Mouse (Mus musculus): Measurements from ENCODE around the gene Wdr5. TPM values are rescaled to one million over a fixed set of nuclear protein-coding genes. Genes with fewer than 3 reads are reported as not detected.
A peak's percentile ranks its signal among the peaks of the same experiment; 100 is the strongest.
"Not testable (repeated sequence)": the region's sequence is repeated elsewhere in the genome, so short reads cannot be mapped to it uniquely, and the experiment has no call there.

Wdr5 gene
- total RNA-seq, 1 experiment from 2014 or later = 28.3 TPM

GRCm38 (mm10) chr2:27490939-27491338 is 24.0 kb upstream of the Wdr5 start:
- ATAC-seq (replicated peaks; ENCODE audit: insufficient number of reproducible peaks, low FRiP score, low TSS enrichment, poor library complexity, severe bottlenecking) = no peak

DNA sequence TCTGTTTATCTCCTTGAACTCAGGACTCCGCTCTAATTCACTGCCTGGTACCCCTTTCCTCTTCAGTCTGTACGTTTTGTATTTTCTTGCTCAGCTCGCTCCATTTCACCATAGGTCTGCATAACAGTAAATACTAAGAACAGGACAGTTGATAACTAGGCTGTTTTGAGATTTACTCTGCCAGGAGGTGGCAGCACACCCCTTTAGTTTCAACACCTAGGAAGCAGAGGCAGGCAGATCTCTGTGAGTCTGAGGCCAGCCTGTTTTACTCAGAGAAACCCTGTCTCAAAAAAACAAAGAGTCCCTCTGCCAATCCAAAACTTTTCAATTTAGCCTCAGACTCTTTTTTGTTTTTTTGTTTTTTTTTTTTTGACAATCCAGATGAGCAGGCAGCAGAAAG is 21.0 kb upstream of the Wdr5 start:
- no peak for ATAC-seq (replicated peaks; ENCODE audit: insufficient number of reproducible peaks, low FRiP score, low TSS enrichment, poor library complexity, severe bottlenecking)

- no peak for ATAC-seq (replicated peaks; ENCODE audit: insufficient number of reproducible peaks, low FRiP score, low TSS enrichment, poor library complexity, severe bottlenecking)
Measured at GRCm38 (mm10) chr2:27496391-27497028, 18.4 kb upstream of the Wdr5 start.

GRCm38 (mm10) chr2:27504113-27504885 is 10.7 kb upstream of the Wdr5 start:
- no peak for ATAC-seq (replicated peaks; ENCODE audit: insufficient number of reproducible peaks, low FRiP score, low TSS enrichment, poor library complexity, severe bottlenecking)

GRCm38 (mm10) chr2:27505539-27505938 is 9.4 kb upstream of the Wdr5 start:
- ATAC-seq (replicated peaks; ENCODE audit: insufficient number of reproducible peaks, low FRiP score, low TSS enrichment, poor library complexity, severe bottlenecking) = no peak

DNA sequence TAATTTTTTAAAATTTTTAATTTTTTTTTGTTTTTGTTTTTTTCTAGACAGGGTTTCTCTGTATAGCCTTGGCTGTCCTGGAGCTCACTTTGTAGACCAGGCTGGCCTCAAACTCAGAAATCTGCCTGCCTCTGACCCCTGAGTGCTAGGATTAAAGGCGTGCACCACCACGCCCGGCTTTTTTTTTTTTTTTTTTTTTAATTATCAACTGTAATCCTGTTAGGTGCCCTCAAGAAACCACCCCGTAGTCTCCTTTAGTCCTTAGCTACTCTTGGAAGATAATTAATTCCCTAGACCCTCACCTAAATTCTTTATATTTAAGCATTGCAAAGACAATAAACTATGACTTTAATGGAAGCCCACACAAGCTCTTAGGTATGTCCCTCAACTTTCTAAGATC is 8.3 kb upstream of the Wdr5 start:
- ATAC-seq (replicated peaks; ENCODE audit: insufficient number of reproducible peaks, low FRiP score, low TSS enrichment, poor library complexity, severe bottlenecking) = not testable (repeated sequence)

- ATAC-seq (replicated peaks; ENCODE audit: insufficient number of reproducible peaks, low FRiP score, low TSS enrichment, poor library complexity, severe bottlenecking) = no peak
Measured at GRCm38 (mm10) chr2:27507562-27507961, 7.4 kb upstream of the Wdr5 start, which contains the start of gene Brd3. Brd3 (minus strand) TSS chr2:27507662.

- no peak for ATAC-seq (replicated peaks; ENCODE audit: insufficient number of reproducible peaks, low FRiP score, low TSS enrichment, poor library complexity, severe bottlenecking)
Measured at GRCm38 (mm10) chr2:27510706-27511105, 4.3 kb upstream of the Wdr5 start.

DNA sequence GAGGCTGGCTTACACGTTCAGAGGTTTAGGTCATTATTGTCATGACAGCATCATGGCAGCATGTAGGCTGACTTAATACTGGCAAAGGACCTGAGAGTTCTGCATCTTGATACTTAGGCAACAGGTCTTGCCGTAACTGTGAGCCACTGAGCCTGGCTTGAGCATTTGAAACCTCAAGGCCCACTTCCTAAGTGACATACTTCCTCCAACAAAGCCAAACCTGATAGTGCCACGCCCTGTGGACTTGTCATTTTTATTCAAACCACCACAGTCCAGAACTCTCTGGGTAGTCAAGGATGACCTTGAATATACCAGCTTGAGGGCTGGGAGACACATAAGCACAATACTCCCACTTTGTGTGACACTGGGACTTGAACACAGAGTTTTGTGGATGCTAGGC is 2.0 kb upstream of the Wdr5 start:
- ATAC-seq (replicated peaks; ENCODE audit: insufficient number of reproducible peaks, low FRiP score, low TSS enrichment, poor library complexity, severe bottlenecking) = peak; percentile 24; the same call in 1 of the 2 replicates

DNA sequence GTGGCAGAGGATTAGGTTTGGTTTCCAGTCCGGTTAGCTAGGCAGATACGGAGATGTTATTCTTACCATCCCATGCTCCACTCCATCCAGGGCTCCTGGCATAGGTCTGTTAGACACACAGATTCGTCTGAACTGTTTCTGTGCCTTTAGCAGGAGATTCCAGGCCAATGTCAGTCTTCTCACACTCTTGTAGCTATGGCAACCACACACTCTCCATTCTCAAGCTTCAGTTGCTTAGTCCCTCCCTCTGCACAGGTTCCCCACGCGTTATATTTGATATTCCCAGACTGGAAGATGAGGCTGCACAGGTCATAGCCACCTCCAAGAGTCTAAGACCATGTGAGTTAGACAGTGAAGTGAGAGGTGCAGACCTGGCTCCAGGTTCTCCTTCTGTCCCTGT is 1.1 kb upstream of the Wdr5 start:
- no peak for ATAC-seq (replicated peaks; ENCODE audit: insufficient number of reproducible peaks, low FRiP score, low TSS enrichment, poor library complexity, severe bottlenecking)

- no peak for ATAC-seq (replicated peaks; ENCODE audit: insufficient number of reproducible peaks, low FRiP score, low TSS enrichment, poor library complexity, severe bottlenecking)
Measured at GRCm38 (mm10) chr2:27515341-27516166, 597 bp downstream of the Wdr5 start.

- ATAC-seq (replicated peaks; ENCODE audit: insufficient number of reproducible peaks, low FRiP score, low TSS enrichment, poor library complexity, severe bottlenecking) = no peak
Measured at GRCm38 (mm10) chr2:27516289-27516688, 1.3 kb downstream of the Wdr5 start.

DNA sequence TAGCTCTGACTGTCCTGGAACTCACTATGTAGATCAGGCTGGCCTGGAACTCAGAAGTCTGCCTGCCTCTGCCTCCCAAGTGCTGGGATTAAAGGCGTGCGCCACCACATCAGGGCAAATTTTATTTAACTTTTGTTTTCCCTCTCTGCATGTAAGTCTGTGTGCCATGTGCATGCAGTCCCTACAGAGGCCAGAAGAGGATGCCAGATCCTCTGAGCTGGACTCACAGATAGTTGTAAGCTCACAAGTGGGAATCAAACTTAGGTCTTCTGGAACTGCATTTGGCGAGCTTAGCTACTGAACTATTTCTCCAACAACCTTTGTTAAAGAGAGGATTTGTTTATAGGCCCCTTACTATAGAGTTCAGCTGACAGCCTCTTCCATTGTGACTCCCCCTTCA is 3.3 kb downstream of the Wdr5 start:
- no peak for ATAC-seq (replicated peaks; ENCODE audit: insufficient number of reproducible peaks, low FRiP score, low TSS enrichment, poor library complexity, severe bottlenecking)

- ATAC-seq (replicated peaks; ENCODE audit: insufficient number of reproducible peaks, low FRiP score, low TSS enrichment, poor library complexity, severe bottlenecking) = not testable (repeated sequence)
Measured at GRCm38 (mm10) chr2:27538455-27539330, 23.7 kb downstream of the Wdr5 start.

DNA sequence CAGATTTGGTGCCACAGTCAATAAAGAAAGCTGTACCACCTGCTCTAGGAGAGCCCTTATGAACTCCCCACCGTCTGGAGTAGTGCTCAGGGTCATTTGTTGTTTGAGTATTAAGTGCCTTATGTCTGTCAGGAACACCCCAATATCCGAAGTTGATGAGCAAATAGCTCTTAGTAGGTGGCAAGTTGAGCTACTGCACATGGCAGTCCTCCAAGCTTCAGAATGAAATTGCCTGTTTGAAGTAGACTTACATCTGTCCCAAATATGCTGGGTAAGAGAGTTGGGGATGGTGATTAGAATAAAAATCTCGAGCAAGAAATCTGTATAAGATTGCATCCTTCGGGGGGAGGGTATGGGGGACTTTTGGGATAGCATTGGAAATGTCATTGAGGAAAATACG is 24.4 kb downstream of the Wdr5 start:
- no peak for ATAC-seq (replicated peaks; ENCODE audit: insufficient number of reproducible peaks, low FRiP score, low TSS enrichment, poor library complexity, severe bottlenecking)

DNA sequence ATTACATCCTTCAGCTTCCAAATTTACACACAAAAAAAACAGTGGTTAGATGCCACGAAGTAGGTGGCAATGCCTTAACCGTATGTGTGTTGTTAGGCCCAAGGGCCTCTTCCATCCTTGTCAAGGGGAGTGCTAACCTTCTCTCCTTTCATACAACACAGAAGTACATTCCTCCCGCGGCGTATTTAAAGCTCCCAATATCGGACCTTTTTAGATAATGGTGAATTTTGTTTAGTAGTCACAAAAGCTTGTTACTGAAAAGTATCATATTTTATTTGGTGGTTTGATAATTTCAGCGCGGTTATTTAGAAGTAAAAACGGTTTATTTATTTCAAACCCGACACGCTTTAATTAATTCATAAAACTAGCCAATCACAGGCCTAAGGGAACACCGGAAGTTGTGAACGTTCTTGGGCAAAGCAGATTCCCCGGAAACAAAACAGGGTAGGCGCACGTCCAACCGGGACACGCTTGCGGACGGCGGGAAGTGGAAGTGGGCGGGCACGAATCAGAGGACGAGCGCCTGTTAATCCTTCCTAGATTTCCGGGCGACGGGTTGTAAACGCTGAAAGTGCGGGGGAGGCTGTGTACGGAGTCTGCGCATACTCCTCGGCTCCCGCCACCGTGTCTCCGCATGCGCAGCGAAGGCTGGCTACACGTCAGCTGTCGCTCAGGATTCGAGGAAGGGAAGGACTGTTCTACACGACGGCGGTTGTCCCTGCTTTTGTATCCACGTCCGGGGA is 25.0 kb downstream of the Wdr5 start:
- ATAC-seq (replicated peaks; ENCODE audit: insufficient number of reproducible peaks, low FRiP score, low TSS enrichment, poor library complexity, severe bottlenecking) = peak; percentile 93

DNA sequence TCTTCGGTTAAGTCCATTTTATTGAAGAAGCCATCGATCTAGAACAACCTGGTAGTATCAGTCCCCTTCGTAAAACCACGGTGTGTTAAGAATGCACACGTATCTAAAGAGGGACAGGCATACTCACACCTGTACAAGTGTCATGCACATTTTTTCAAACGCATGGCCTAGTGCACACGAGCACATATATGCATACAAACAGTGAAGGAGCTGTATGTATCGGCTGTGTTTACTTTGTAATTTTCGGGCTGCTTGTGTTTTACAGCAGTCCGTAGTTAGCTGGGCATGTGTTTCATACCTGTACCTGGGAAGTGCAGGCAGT is 25.5 kb downstream of the Wdr5 start:
- peak; percentile 4; the same call in 1 of the 2 replicates for ATAC-seq (replicated peaks; ENCODE audit: insufficient number of reproducible peaks, low FRiP score, low TSS enrichment, poor library complexity, severe bottlenecking)

DNA sequence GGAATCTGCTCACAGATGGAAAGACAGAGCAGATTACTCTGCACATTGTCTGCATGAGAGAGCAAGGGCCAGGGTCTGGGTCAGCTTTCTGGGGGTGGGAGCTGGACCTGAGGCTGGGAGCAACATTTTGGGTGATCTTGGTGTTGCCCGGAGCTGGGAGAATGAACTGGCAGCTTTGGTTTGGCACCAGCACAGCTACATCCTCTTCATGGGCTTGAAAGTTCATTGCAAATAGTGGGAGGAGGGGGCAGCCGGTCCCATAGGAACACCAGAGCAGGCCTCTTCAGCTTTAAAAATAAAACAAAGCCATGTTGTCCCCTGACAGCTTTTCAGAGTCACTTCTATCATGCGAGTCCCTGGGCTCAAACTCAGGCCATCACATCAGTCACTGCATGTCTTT is 26.3 kb downstream of the Wdr5 start:
- no peak for ATAC-seq (replicated peaks; ENCODE audit: insufficient number of reproducible peaks, low FRiP score, low TSS enrichment, poor library complexity, severe bottlenecking)

All from monocyte, adult 5-6 weeks (primary cell).